In the genomic region with DNA sequence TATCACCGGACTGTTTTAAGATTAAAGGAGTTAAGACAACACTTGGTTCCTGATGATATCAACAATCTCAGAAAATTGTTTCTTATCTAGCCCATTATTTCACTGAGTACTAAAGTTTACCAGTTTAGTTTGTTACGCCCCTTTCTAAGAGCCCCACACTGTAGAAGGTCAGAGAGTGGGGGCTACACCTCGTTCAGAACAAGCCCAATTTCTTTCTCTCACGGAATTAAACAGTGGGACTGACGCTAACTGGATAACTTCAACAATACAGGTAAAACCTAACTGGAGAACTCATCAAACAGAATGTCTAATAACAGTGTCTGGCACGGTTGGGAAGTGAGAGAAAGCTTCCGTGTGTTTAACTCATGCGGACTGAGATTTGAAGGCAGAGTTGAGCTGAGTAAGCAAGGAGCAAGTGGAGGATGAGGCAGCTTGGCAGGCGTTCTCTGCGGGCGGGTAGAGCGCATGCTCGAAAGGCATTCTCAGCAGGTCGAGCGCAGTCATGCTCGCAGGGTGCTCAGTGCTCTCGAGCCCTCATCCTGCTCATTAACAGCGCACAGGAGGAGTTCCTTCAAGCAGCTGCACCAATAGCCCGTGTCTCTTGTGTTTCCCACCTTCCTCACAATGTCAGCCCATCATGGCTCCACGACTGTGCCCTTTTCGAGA, we compare ENCODE assay signal across 8 mouse cellular contexts.
A peak's percentile ranks its signal among the peaks of the same experiment; 100 is the strongest.
DNase-seq lines count a peak whose midpoint lies in the region; ATAC-seq and TF ChIP-seq lines count a peak whose summit lies in the region.

No protein-coding gene starts in this region.

- peaks cover 23% of the 10 kb centered on the region for H3K36me3 ChIP-seq in lung, embryonic 14.5 days (ENCODE audit: insufficient read depth)

- H3K4me2 ChIP-seq in lung, embryonic 14.5 days: no peak overlapping the region

- no peaks in the 10 kb centered on the region for H3K9me3 ChIP-seq in lung, embryonic 14.5 days (ENCODE audit: low read depth, low read length)

- no peak overlapping the region for H3K9ac ChIP-seq in lung, embryonic 14.5 days

- no peak overlapping the region for H3K27ac ChIP-seq in lung, embryonic 14.5 days (ENCODE audit: low read depth)

- no peaks in the 10 kb centered on the region for H3K27me3 ChIP-seq in lung, embryonic 14.5 days (ENCODE audit: insufficient read depth, low read length)

- no peak for TF ChIP-seq CTCF in lung, embryonic 14.5 days (IDR thresholded peaks at IDR 0.05; ENCODE audit: low read depth)

- H3K4me1 ChIP-seq in lung, embryonic 14.5 days (ENCODE audit: insufficient read depth): no peaks in the 10 kb centered on the region

- no peak overlapping the region for H3K4me3 ChIP-seq in lung, embryonic 14.5 days (ENCODE audit: low read depth, low read length)

- WGBS in lung, embryonic 14.5 days: 67% methylated on average over 21 of the region's 21 CpGs

- 0 out of 2 replicates have a peak, but pooled peaks have one; percentile 23 for ATAC-seq in lung, embryonic 14.5 days (ENCODE audit: insufficient read depth)
- ATAC-seq in erythroblast, adult 5-6 weeks (replicated peaks; ENCODE audit: low FRiP score, poor library complexity, severe bottlenecking): no peak

- peak; percentile 19 for DNase-seq in lung, embryonic 14.5 days
- DNase-seq in lung, postnatal 10 days: no peak
- DNase-seq in cerebellum, adult 9-10 months: peak; percentile 21
- peak; percentile 24 for DNase-seq in kidney, adult 9 months
- peak; percentile 37 to 44 for DNase-seq in right cerebral cortex, adult 2 months (ENCODE audit: low spot score in 2 of 2)
- DNase-seq in thymus, postnatal 14 days: no peak
- DNase-seq in spleen, adult 12 weeks (ENCODE audit: low spot score): no peak

Comparison
In these comparisons a context has a peak if more than half of its experiments do, and no peak if none do; other contexts are left out.
1. DNase-seq: peak in lung, embryonic 14.5 days (single experiment), cerebellum, adult 9-10 months (single experiment), kidney, adult 9 months (single experiment) and right cerebral cortex, adult 2 months (2 of 2); none in lung, postnatal 10 days (single experiment), thymus, postnatal 14 days (single experiment) and spleen, adult 12 weeks (single experiment).